Mouse (Mus musculus): Measurements from ENCODE around the gene Mast1. TPM values are rescaled to one million over a fixed set of nuclear protein-coding genes. Genes with fewer than 3 reads are reported as not detected.

Gene Mast1
- polyA plus RNA-seq, 1 experiment from 2014 or later = 0.27 TPM

GRCm38 (mm10) chr8:84902920-84903661, 34.1 kb downstream of the Mast1 start:
- peak overlapping the region; percentile 77 for H3K4me3 ChIP-seq (ENCODE audit: low read depth, low read length)
- peak overlapping the region; percentile 88 for H3K9ac ChIP-seq (ENCODE audit: low read depth, low read length)
- peaks cover 9% of the 10 kb centered on the region for H3K4me1 ChIP-seq (ENCODE audit: control insufficient read depth, insufficient read depth, low read length)
- under 1% methylated on average over 67 of the region's 68 CpGs for WGBS (ENCODE audit: insufficient replicate concordance)
- peak overlapping the region; percentile 99 for H3K4me2 ChIP-seq
- peak; percentile 81 for ATAC-seq (replicated peaks; ENCODE audit: insufficient number of reproducible peaks, low FRiP score, low TSS enrichment)
- peaks cover 11% of the 10 kb centered on the region for H3K27me3 ChIP-seq (ENCODE audit: control insufficient read depth, insufficient read depth, low read length)
- peak overlapping the region; percentile 90 for H3K27ac ChIP-seq (ENCODE audit: low read depth, low read length)
- H3K9me3 ChIP-seq (replicated peaks; ENCODE audit: control insufficient read depth, low read length) = no peaks in the 10 kb centered on the region
- no peaks in the 10 kb centered on the region for H3K36me3 ChIP-seq (ENCODE audit: control insufficient read depth, insufficient read depth, low read length)

- Histone ChIP-seq H3K9ac (ENCODE audit: low read depth, low read length) (peak overlapping the region; percentile 88), H3K36me3 (ENCODE audit: control insufficient read depth, insufficient read depth, low read length) (no peaks in the 10 kb centered on the region), H3K4me2 (peak overlapping the region; percentile 99), H3K4me3 (ENCODE audit: low read depth, low read length) (peak overlapping the region; percentile 77), H3K27me3 (ENCODE audit: control insufficient read depth, insufficient read depth, low read length) (peaks cover 11% of the 10 kb centered on the region), H3K9me3 (replicated peaks; ENCODE audit: control insufficient read depth, low read length) (no peaks in the 10 kb centered on the region), H3K4me1 (ENCODE audit: control insufficient read depth, insufficient read depth, low read length) (peaks cover 9% of the 10 kb centered on the region), H3K27ac (ENCODE audit: low read depth, low read length) (peak overlapping the region; percentile 90)
- WGBS (ENCODE audit: insufficient replicate concordance) = 2% methylated on average over 24 of the region's 24 CpGs
- no peak for ATAC-seq (replicated peaks; ENCODE audit: insufficient number of reproducible peaks, low FRiP score, low TSS enrichment)
Observed at GRCm38 (mm10) chr8:84902367-84902919, 34.7 kb downstream of the Mast1 start.

- 51% methylated on average over 3 of the region's 3 CpGs for WGBS (ENCODE audit: insufficient replicate concordance)
- peaks cover 11% of the 10 kb centered on the region for H3K27me3 ChIP-seq (ENCODE audit: control insufficient read depth, insufficient read depth, low read length)
- peak within 1 kb of the TSS; percentile 88 for H3K9ac ChIP-seq (ENCODE audit: low read depth, low read length)
- no peaks in the 10 kb centered on the region for H3K36me3 ChIP-seq (ENCODE audit: control insufficient read depth, insufficient read depth, low read length)
- peak within 1 kb of the TSS; percentile 77 for H3K4me3 ChIP-seq (ENCODE audit: low read depth, low read length)
- peak; percentile 59 for ATAC-seq (replicated peaks; ENCODE audit: insufficient number of reproducible peaks, low FRiP score, low TSS enrichment)
- H3K27ac ChIP-seq (ENCODE audit: low read depth, low read length) = peak within 1 kb of the TSS; percentile 90
- peaks cover 9% of the 10 kb centered on the region for H3K4me1 ChIP-seq (ENCODE audit: control insufficient read depth, insufficient read depth, low read length)
- peak within 1 kb of the TSS; percentile 99 for H3K4me2 ChIP-seq
- H3K9me3 ChIP-seq (replicated peaks; ENCODE audit: control insufficient read depth, low read length) = no peaks in the 10 kb centered on the region
Observed at GRCm38 (mm10) chr8:84901752-84902151, 35.4 kb downstream of the Mast1 start, which contains the start of gene Klf1. TSS of gene Klf1 (plus strand) at chr8:84901928.

GRCm38 (mm10) chr8:84901071-84901470, 36.1 kb downstream of the Mast1 start:
- Histone ChIP-seq H3K27me3 (ENCODE audit: control insufficient read depth, insufficient read depth, low read length) (peaks cover 11% of the 10 kb centered on the region), H3K9ac (ENCODE audit: low read depth, low read length) (peak overlapping the region; percentile 10; the same call in 1 of the 2 replicates), H3K4me1 (ENCODE audit: control insufficient read depth, insufficient read depth, low read length) (peaks cover 9% of the 10 kb centered on the region), H3K36me3 (ENCODE audit: control insufficient read depth, insufficient read depth, low read length) (no peaks in the 10 kb centered on the region), H3K4me3 (ENCODE audit: low read depth, low read length) (peak overlapping the region; percentile 77; the same call in 1 of the 2 replicates), H3K27ac (ENCODE audit: low read depth, low read length) (peak overlapping the region; percentile 90), H3K4me2 (peak overlapping the region; percentile 99), H3K9me3 (replicated peaks; ENCODE audit: control insufficient read depth, low read length) (no peaks in the 10 kb centered on the region)
- WGBS (ENCODE audit: insufficient replicate concordance) = 14% methylated on average over 4 of the region's 4 CpGs
- ATAC-seq (replicated peaks; ENCODE audit: insufficient number of reproducible peaks, low FRiP score, low TSS enrichment) = peak; percentile 63

- Histone ChIP-seq H3K4me2 (no peak overlapping the region), H3K4me1 (ENCODE audit: control insufficient read depth, insufficient read depth, low read length) (peaks cover 4% of the 10 kb centered on the region), H3K9ac (ENCODE audit: low read depth, low read length) (no peak overlapping the region), H3K27ac (ENCODE audit: low read depth, low read length) (no peak overlapping the region), H3K9me3 (replicated peaks; ENCODE audit: control insufficient read depth, low read length) (no peaks in the 10 kb centered on the region), H3K4me3 (ENCODE audit: low read depth, low read length) (no peak overlapping the region), H3K27me3 (ENCODE audit: control insufficient read depth, insufficient read depth, low read length) (0 out of 2 replicates have a peak, but pooled peaks cover 2% of the 10 kb centered on the region), H3K36me3 (ENCODE audit: control insufficient read depth, insufficient read depth, low read length) (no peaks in the 10 kb centered on the region)
- WGBS (ENCODE audit: insufficient replicate concordance) = 89% methylated on average over 5 of the region's 5 CpGs
- ATAC-seq (replicated peaks; ENCODE audit: insufficient number of reproducible peaks, low FRiP score, low TSS enrichment) = no peak
Observed at GRCm38 (mm10) chr8:84895963-84896362, 41.2 kb downstream of the Mast1 start.

- ATAC-seq (replicated peaks; ENCODE audit: insufficient number of reproducible peaks, low FRiP score, low TSS enrichment) = peak; percentile 95
- 0% methylated on average over 11 of the region's 11 CpGs for WGBS (ENCODE audit: insufficient replicate concordance)
- no peaks in the 10 kb centered on the region for H3K9me3 ChIP-seq (replicated peaks; ENCODE audit: control insufficient read depth, low read length)
- H3K9ac ChIP-seq (ENCODE audit: low read depth, low read length) = peak within 1 kb of the TSS; percentile 72
- H3K27me3 ChIP-seq (ENCODE audit: control insufficient read depth, insufficient read depth, low read length) = no peaks in the 10 kb centered on the region
- H3K4me1 ChIP-seq (ENCODE audit: control insufficient read depth, insufficient read depth, low read length) = peaks cover 4% of the 10 kb centered on the region
- H3K4me3 ChIP-seq (ENCODE audit: low read depth, low read length) = peak within 1 kb of the TSS; percentile 62
- peak within 1 kb of the TSS; percentile 66 for H3K4me2 ChIP-seq
- H3K36me3 ChIP-seq (ENCODE audit: control insufficient read depth, insufficient read depth, low read length) = no peaks in the 10 kb centered on the region; the same call in 1 of the 2 replicates
- no peak within 1 kb of the TSS for H3K27ac ChIP-seq (ENCODE audit: low read depth, low read length)
Observed at GRCm38 (mm10) chr8:84893709-84894134, 43.4 kb downstream of the Mast1 start, which contains the start of gene Gcdh. TSS of gene Gcdh (minus strand) at chr8:84893921.

GRCm38 (mm10) chr8:84892993-84893708, 44.0 kb downstream of the Mast1 start:
- Histone ChIP-seq H3K36me3 (ENCODE audit: control insufficient read depth, insufficient read depth, low read length) (peaks cover 4% of the 10 kb centered on the region; the same call in 1 of the 2 replicates), H3K27me3 (ENCODE audit: control insufficient read depth, insufficient read depth, low read length) (no peaks in the 10 kb centered on the region), H3K4me1 (ENCODE audit: control insufficient read depth, insufficient read depth, low read length) (peaks cover 4% of the 10 kb centered on the region), H3K4me2 (peak overlapping the region; percentile 66), H3K27ac (ENCODE audit: low read depth, low read length) (no peak overlapping the region), H3K9me3 (replicated peaks; ENCODE audit: control insufficient read depth, low read length) (no peaks in the 10 kb centered on the region), H3K4me3 (ENCODE audit: low read depth, low read length) (peak overlapping the region; percentile 62), H3K9ac (ENCODE audit: low read depth, low read length) (peak overlapping the region; percentile 72)
- peak; percentile 43 for ATAC-seq (replicated peaks; ENCODE audit: insufficient number of reproducible peaks, low FRiP score, low TSS enrichment)
- WGBS (ENCODE audit: insufficient replicate concordance) = 11% methylated on average over 31 of the region's 31 CpGs

GRCm38 (mm10) chr8:84889141-84889540, 48.0 kb downstream of the Mast1 start:
- Histone ChIP-seq H3K4me1 (ENCODE audit: control insufficient read depth, insufficient read depth, low read length) (peaks cover 4% of the 10 kb centered on the region), H3K9me3 (replicated peaks; ENCODE audit: control insufficient read depth, low read length) (no peaks in the 10 kb centered on the region), H3K36me3 (ENCODE audit: control insufficient read depth, insufficient read depth, low read length) (peaks cover 4% of the 10 kb centered on the region; the same call in 1 of the 2 replicates), H3K9ac (ENCODE audit: low read depth, low read length) (no peak overlapping the region), H3K27me3 (ENCODE audit: control insufficient read depth, insufficient read depth, low read length) (no peaks in the 10 kb centered on the region), H3K4me2 (no peak overlapping the region), H3K4me3 (ENCODE audit: low read depth, low read length) (no peak overlapping the region), H3K27ac (ENCODE audit: low read depth, low read length) (no peak overlapping the region)
- WGBS (ENCODE audit: insufficient replicate concordance) = 96% methylated on average over 1 of the region's 1 CpGs
- no peak for ATAC-seq (replicated peaks; ENCODE audit: insufficient number of reproducible peaks, low FRiP score, low TSS enrichment)
